In genomic region chr17:6816151-6816550, GRCm38 (mm10) we compare ENCODE assay signal across 19 mouse cellular contexts. TPM values are rescaled to one million over a fixed set of nuclear protein-coding genes. Genes with fewer than 3 reads are reported as not detected.
DNase-seq lines count a peak whose midpoint lies in the region; ATAC-seq and TF ChIP-seq lines count a peak whose summit lies in the region.
"Had no signal": no experiment of that assay in that cellular context is flagged by ENCODE, and none has a peak within 500 bp of the region (broad histone marks: within the 10 kb centered on the region; RNA-seq: fewer than 3 reads in every experiment).

No protein-coding gene starts in this region.

- peaks cover 0 to 5% of the 10 kb centered on the region in 2 experiments; a peak in 2 of 4 replicates for H3K36me3 ChIP-seq in MEL (ENCODE audit: control insufficient read depth in 1 of 2, insufficient read depth in 2 of 2, low read length in 2 of 2)
- no peaks in the 10 kb centered on the region for H3K36me3 ChIP-seq in intestine, postnatal 0 days (ENCODE audit: control insufficient read depth, insufficient read depth)
- no peaks in the 10 kb centered on the region for H3K36me3 ChIP-seq in spleen, adult 2 months (ENCODE audit: control insufficient read depth, insufficient read depth, low read length)
- no peaks in the 10 kb centered on the region for H3K36me3 ChIP-seq in kidney, adult 2 months (ENCODE audit: control insufficient read depth, insufficient read depth, low read length)
- no peaks in the 10 kb centered on the region for H3K36me3 ChIP-seq in midbrain, embryonic 10.5 days
- H3K36me3 ChIP-seq: forebrain, embryonic 10.5 days; heart, embryonic 15.5 days had no signal

- H3K79me2 ChIP-seq in MEL (ENCODE audit: control insufficient read depth, insufficient read depth, low read length, poor library complexity): no peaks in the 10 kb centered on the region

- H3K27ac ChIP-seq in MEL (ENCODE audit: control insufficient read depth, low read depth, low read length): no peak overlapping the region
- peak overlapping the region; percentile 30 for H3K27ac ChIP-seq in intestine, postnatal 0 days (ENCODE audit: low read depth, low read length)
- H3K27ac ChIP-seq in spleen, adult 2 months (ENCODE audit: insufficient read depth, low read length): peak overlapping the region; percentile 95
- no peak overlapping the region for H3K27ac ChIP-seq in kidney, adult 2 months (ENCODE audit: insufficient read depth, low read depth, low read length)
- H3K27ac ChIP-seq in midbrain, embryonic 10.5 days (replicated peaks): no peak overlapping the region
- H3K27ac ChIP-seq: forebrain, embryonic 10.5 days; heart, embryonic 15.5 days; left cerebral cortex, adult 2 months; liver, embryonic 14.5 days had no signal

- 18% methylated on average over 1 of the region's 1 CpGs for WGBS in intestine, postnatal 0 days
- 4% methylated on average over 1 of the region's 1 CpGs for WGBS in spleen, adult 2 months
- 62% methylated on average over 1 of the region's 1 CpGs for WGBS in kidney, adult 2 months
- WGBS in midbrain, embryonic 10.5 days: 78% methylated on average over 1 of the region's 1 CpGs

- no peak overlapping the region for H3K9ac ChIP-seq in MEL (ENCODE audit: control insufficient read depth, low read depth, low read length, poor library complexity, severe bottlenecking)
- no peak overlapping the region for H3K9ac ChIP-seq in intestine, postnatal 0 days (ENCODE audit: low read depth, low read length)
- H3K9ac ChIP-seq: heart, embryonic 15.5 days; liver, embryonic 14.5 days had no signal

- H3K4me2 ChIP-seq in intestine, postnatal 0 days (replicated peaks; ENCODE audit: low read depth): no peak overlapping the region
- H3K4me2 ChIP-seq: heart, embryonic 15.5 days; midbrain, embryonic 11.5 days had no signal

- no peak for TF ChIP-seq EP300 in MEL (IDR thresholded peaks at IDR 0.05; ENCODE audit: low read depth in 1 of 2, low read length in 2 of 2)

- no peaks in the 10 kb centered on the region for H3K9me3 ChIP-seq in MEL (replicated peaks; ENCODE audit: insufficient read depth, low read length)
- no peaks in the 10 kb centered on the region for H3K9me3 ChIP-seq in intestine, postnatal 0 days (ENCODE audit: control insufficient read depth)
- no peaks in the 10 kb centered on the region for H3K9me3 ChIP-seq in midbrain, embryonic 10.5 days (replicated peaks)
- H3K9me3 ChIP-seq: forebrain, embryonic 10.5 days; heart, embryonic 15.5 days had no signal

- no peaks in the 10 kb centered on the region for H3K27me3 ChIP-seq in MEL (ENCODE audit: control insufficient read depth in 1 of 2, insufficient read depth in 2 of 2, low read length in 2 of 2)
- H3K27me3 ChIP-seq in intestine, postnatal 0 days (replicated peaks; ENCODE audit: control insufficient read depth, insufficient read depth, low read length): no peaks in the 10 kb centered on the region
- no peaks in the 10 kb centered on the region for H3K27me3 ChIP-seq in spleen, adult 2 months (ENCODE audit: control insufficient read depth, insufficient read depth, low read length)
- H3K27me3 ChIP-seq in kidney, adult 2 months (replicated peaks; ENCODE audit: control insufficient read depth, insufficient read depth, low read length): no peaks in the 10 kb centered on the region
- H3K27me3 ChIP-seq in midbrain, embryonic 10.5 days (ENCODE audit: low read depth, poor library complexity, severe bottlenecking): no peaks in the 10 kb centered on the region
- H3K27me3 ChIP-seq: heart, embryonic 15.5 days; Patski had no signal

- peak; percentile 84 for DNase-seq in heart, adult 11 months
- DNase-seq in heart, postnatal 4 days: no peak
- peak; percentile 74 for DNase-seq in MEL (ENCODE audit: low read depth, low spot score)
- DNase-seq in spleen, adult 2 months (ENCODE audit: low read depth in 1 of 2, low spot score in 2 of 2): peak; percentile 71 to 94
- DNase-seq in kidney, adult 2 months: no peak
- no peak for DNase-seq in midbrain, embryonic 10.5 days (ENCODE audit: low spot score)
- DNase-seq in urinary bladder, postnatal 10 days (ENCODE audit: low spot score): no peak
- DNase-seq: adrenal gland, postnatal 25 days; gastrocnemius, postnatal 14 days; kidney, postnatal 36 days; right cerebral cortex, postnatal 14 days had no signal

- no peak for TF ChIP-seq POLR2A in MEL (IDR thresholded peaks at IDR 0.05; ENCODE audit: control insufficient read depth in 1 of 2, insufficient read depth in 1 of 2, low read depth in 1 of 2, low read length in 2 of 2, poor library complexity in 1 of 2)
- no peak for TF ChIP-seq POLR2A in spleen, adult 2 months (IDR thresholded peaks at IDR 0.05; ENCODE audit: low read depth, low read length)
- TF ChIP-seq POLR2A in kidney, adult 2 months (IDR thresholded peaks at IDR 0.05; ENCODE audit: low read depth, low read length): no peak

- H3K4me3 ChIP-seq in MEL (ENCODE audit: control insufficient read depth in 1 of 2, insufficient read depth in 1 of 2, low read depth in 2 of 2, low read length in 2 of 2): no peak overlapping the region
- no peak overlapping the region for H3K4me3 ChIP-seq in intestine, postnatal 0 days (ENCODE audit: low read depth, low read length)
- no peak overlapping the region for H3K4me3 ChIP-seq in spleen, adult 2 months (ENCODE audit: extremely low read depth, insufficient read depth, insufficient read length)
- H3K4me3 ChIP-seq in kidney, adult 2 months (ENCODE audit: insufficient read depth, low read depth, low read length): no peak overlapping the region
- no peak overlapping the region for H3K4me3 ChIP-seq in midbrain, embryonic 10.5 days
- H3K4me3 ChIP-seq: forebrain, embryonic 10.5 days; heart, embryonic 15.5 days; left cerebral cortex, adult 2 months had no signal

- no peak for TF ChIP-seq CTCF in MEL (IDR thresholded peaks at IDR 0.05 in 2 of 3, conservative IDR thresholded peaks at IDR 0.05 in 1 of 3; ENCODE audit: control insufficient read depth in 1 of 3, insufficient read depth in 1 of 3, low read depth in 2 of 3, low read length in 3 of 3, poor library complexity in 1 of 3, severe bottlenecking in 1 of 3)
- no peak for TF ChIP-seq CTCF in intestine, postnatal 0 days (IDR thresholded peaks at IDR 0.05; ENCODE audit: low read depth)
- no peak for TF ChIP-seq CTCF in spleen, adult 2 months (IDR thresholded peaks at IDR 0.05; ENCODE audit: extremely low read depth, insufficient read depth, insufficient read length, insufficient replicate concordance)
- no peak for TF ChIP-seq CTCF in kidney, adult 2 months (conservative IDR thresholded peaks at IDR 0.05; ENCODE audit: insufficient read depth, insufficient read length, low read depth, low read length)

- peak; percentile 68 for ATAC-seq in intestine, postnatal 0 days
- ATAC-seq: hindbrain, embryonic 16.5 days; Patski had no signal

- H3K4me1 ChIP-seq in MEL (ENCODE audit: control insufficient read depth in 1 of 2, insufficient read depth in 2 of 2, low read length in 2 of 2): peaks cover 3 to 19% of the 10 kb centered on the region in 2 experiments; a peak in 3 of 4 replicates
- H3K4me1 ChIP-seq in intestine, postnatal 0 days (replicated peaks; ENCODE audit: control insufficient read depth, insufficient read depth, low read length): peaks cover 19% of the 10 kb centered on the region
- peaks cover 29% of the 10 kb centered on the region for H3K4me1 ChIP-seq in spleen, adult 2 months (ENCODE audit: control insufficient read depth, insufficient read depth, insufficient read length)
- H3K4me1 ChIP-seq in kidney, adult 2 months (ENCODE audit: control insufficient read depth, insufficient read depth, low read length): peaks cover 22% of the 10 kb centered on the region
- peaks cover 16% of the 10 kb centered on the region for H3K4me1 ChIP-seq in midbrain, embryonic 10.5 days

- TF ChIP-seq RAD21 in MEL (IDR thresholded peaks at IDR 0.05; ENCODE audit: low read depth, low read length): no peak

TF ChIP-seq in MEL, 35 proteins besides CTCF, POLR2A, EP300 and RAD21:
- TF ChIP-seq NELFE (IDR thresholded peaks at IDR 0.05; ENCODE audit: low read depth, low read length) (no peak), POLR2AphosphoS2 (IDR thresholded peaks at IDR 0.05; ENCODE audit: low read length) (no peak), SIN3A (IDR thresholded peaks at IDR 0.05; ENCODE audit: low read length) (no peak), ETS1 (IDR thresholded peaks at IDR 0.05; ENCODE audit: low read depth, low read length) (no peak), JUND (IDR thresholded peaks at IDR 0.05; ENCODE audit: low read depth, low read length) (no peak)

RNA-seq across cellular contexts. Expression of gene Ezr, which starts 33.6 kb away (rescaled TPM):
- 100 to 1,000 TPM; 103 to 104 TPM for total RNA-seq in heart, postnatal 4 days (2021)
- 43.0 and 48.7 TPM in 2 replicates for total RNA-seq in MEL (2012; rRNA removed)
- 10 to 100 TPM in 1 of 2 experiments, not detected in 1; 88.7 TPM for polyA plus RNA-seq in MEL (2012; ENCODE audit: insufficient read depth in 1 of 2, insufficient read length in 2 of 2, low read depth in 1 of 2, low replicate concordance in 2 of 2, missing spikeins in 1 of 2)
- 342 and 379 TPM in 2 replicates for polyA plus RNA-seq in intestine, postnatal 0 days (2015; fragmentation: Nextera tagmentation; extraction: Ambion mirVana)
- 63.0 and 73.5 TPM in 2 replicates for polyA plus RNA-seq in spleen, adult 2 months (2012; rRNA removed)
- polyA plus RNA-seq in kidney, adult 2 months (2012; rRNA removed): 129 and 152 TPM in 2 replicates
- 54.9 and 56.7 TPM in 2 replicates for polyA plus RNA-seq in midbrain, embryonic 10.5 days (2016; fragmentation: Nextera tagmentation; extraction: Ambion mirVana)

Comparison
In these comparisons a context has a peak if more than half of its experiments do, and no peak if none do; other contexts are left out.
1. DNase-seq: peak in heart, adult 11 months (single experiment), MEL (single experiment) and spleen, adult 2 months (2 of 2); none in heart, postnatal 4 days (single experiment), kidney, adult 2 months (single experiment), midbrain, embryonic 10.5 days (single experiment) and urinary bladder, postnatal 10 days (single experiment).
2. H3K27ac ChIP-seq: peak in intestine, postnatal 0 days (single experiment) and spleen, adult 2 months (single experiment); none in MEL (single experiment), kidney, adult 2 months (single experiment) and midbrain, embryonic 10.5 days (single experiment).